Mouse (Mus musculus) erythroblast, adult 5-6 weeks (primary cell): ENCODE measurements around the gene Cpa5. TPM values are rescaled to one million over a fixed set of nuclear protein-coding genes. Genes with fewer than 3 reads are reported as not detected.

Source experiments
- ATAC-seq: replicated peaks from 2 replicates; pipeline ENCODE4 v1.8.0; 2016; ENCODE audit warnings: moderate number of reproducible peaks, mild to moderate bottlenecking, moderate TSS enrichment, inconsistent platforms; ENCODE audit not compliant: poor library complexity, low FRiP score, severe bottlenecking
- total RNA-seq, 2 experiments: library from RNA; stranded (forward) in 1 of 2; stranded (reverse) in 1 of 2; fragments of 150-400 nt in 1 of 2; fragments of 200-764, 138-1000 nt in 1 of 2; gene quantifications; 2 replicates each; pipeline versions ENCODE4 v1.2.3 to v1.2.4; 2015 to 2017; ENCODE audit warnings: low replicate concordance in 2 of 2

Gene Cpa5
- total RNA-seq, 2 experiments from 2014 or later = not detected

GRCm38 (mm10) chr6:30674714-30675280 is 64.0 kb downstream of the Cpa5 start:
- no peak for ATAC-seq

- ATAC-seq = 0 out of 2 replicates have a peak, but pooled peaks have one; percentile 37
Observed at GRCm38 (mm10) chr6:30675281-30675771, 64.5 kb downstream of the Cpa5 start.

DNA sequence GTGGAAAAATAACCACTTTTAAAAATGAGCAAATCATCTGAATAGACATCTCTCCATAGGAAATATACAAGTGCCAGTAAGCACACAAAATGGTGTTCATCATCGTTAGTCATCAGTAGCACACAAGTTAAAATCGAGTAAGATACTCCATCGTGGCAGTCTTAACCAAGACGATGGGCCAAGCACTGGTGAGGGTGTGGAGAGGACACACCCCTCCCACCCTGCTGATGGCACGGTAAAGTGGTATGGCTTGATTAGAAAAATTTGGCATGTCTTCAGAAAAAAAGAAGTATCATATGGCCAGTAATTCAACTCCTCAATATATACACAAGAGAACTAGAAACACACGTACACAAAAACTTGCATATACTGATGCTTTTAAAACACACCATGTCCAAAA is 65.7 kb downstream of the Cpa5 start:
- peak; percentile 89 for ATAC-seq

DNA sequence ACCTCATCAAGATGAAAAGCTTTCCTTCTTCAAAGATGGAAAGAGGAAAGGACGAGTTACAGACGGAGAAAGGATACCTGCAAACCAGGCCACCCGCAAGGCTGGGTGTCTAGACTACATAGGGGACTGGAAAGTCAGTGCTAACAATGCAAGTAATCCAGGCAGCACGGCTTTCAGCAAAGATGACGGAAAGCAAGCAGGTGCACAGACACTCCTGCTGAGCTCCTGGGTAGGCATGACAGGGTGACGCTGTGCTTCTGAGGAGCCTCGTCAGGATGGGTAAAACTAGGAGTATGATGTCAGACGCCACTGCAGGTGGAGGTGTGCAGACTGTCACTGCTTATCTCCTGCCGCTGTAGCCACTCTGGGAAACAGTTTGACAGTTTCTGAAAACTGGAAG is 66.8 kb downstream of the Cpa5 start:
- ATAC-seq = no peak

GRCm38 (mm10) chr6:30678482-30678881 is 67.7 kb downstream of the Cpa5 start:
- ATAC-seq = no peak

DNA sequence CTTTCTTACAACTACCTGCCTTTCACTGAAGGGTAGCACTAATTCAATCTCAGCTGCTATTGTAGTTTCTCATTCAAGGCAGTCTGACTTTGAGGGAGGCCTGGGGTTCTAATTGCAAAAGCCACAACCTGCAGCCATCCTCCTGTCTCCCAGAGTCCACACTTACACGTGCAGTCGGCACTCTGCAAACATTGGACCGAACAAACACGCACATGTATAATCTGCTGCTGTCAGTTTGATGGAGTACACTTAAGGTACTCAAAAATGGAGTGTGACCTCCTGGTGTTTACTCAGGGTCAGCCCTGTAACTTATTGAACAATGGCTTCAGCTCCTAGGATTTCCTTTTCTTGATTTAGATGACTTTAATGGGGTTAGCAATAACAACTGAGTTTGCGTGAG is 68.8 kb downstream of the Cpa5 start:
- ATAC-seq = no peak

GRCm38 (mm10) chr6:30680442-30680841 is 69.6 kb downstream of the Cpa5 start:
- no peak for ATAC-seq

Other genes starting within 250 kb of the Cpa5 start
- 6.3 and 17.7 TPM in 2 replicates for gene Zc3hc1, start 220.0 kb upstream of the Cpa5 start, total RNA-seq (2015; ENCODE audit: low replicate concordance)
- 5.5 and 12.5 TPM in 2 replicates for gene Zc3hc1, start 220.0 kb upstream of the Cpa5 start, total RNA-seq (2017; ENCODE audit: low replicate concordance)
- 7.5 and 7.7 TPM in 2 replicates for gene Klhdc10, start 209.1 kb upstream of the Cpa5 start, total RNA-seq (2015; ENCODE audit: low replicate concordance)
- 12.1 and 18.4 TPM in 2 replicates for gene Klhdc10, start 209.1 kb upstream of the Cpa5 start, total RNA-seq (2017; ENCODE audit: low replicate concordance)
- 19.4 and 22.2 TPM in 2 replicates for gene Tmem209, start 101.2 kb upstream of the Cpa5 start, total RNA-seq (2015; ENCODE audit: low replicate concordance)
- gene Tmem209, start 101.2 kb upstream of the Cpa5 start, total RNA-seq (2017; ENCODE audit: low replicate concordance) = 15.9 and 16.3 TPM in 2 replicates
- gene Ssmem1, start 101.2 kb upstream of the Cpa5 start, total RNA-seq (2015; ENCODE audit: low replicate concordance) = not detected in 2 replicates
- gene Ssmem1, start 101.2 kb upstream of the Cpa5 start, total RNA-seq (2017; ENCODE audit: low replicate concordance) = 1.3 TPM in 1 of 2 replicates, not detected in the other
- not detected in 2 replicates for gene Cpa2, start 69.4 kb upstream of the Cpa5 start, total RNA-seq (2015; ENCODE audit: low replicate concordance)
- gene Cpa2, start 69.4 kb upstream of the Cpa5 start, total RNA-seq (2017; ENCODE audit: low replicate concordance) = not detected in 2 replicates
- not detected in 2 replicates for gene Cpa4, start 42.6 kb upstream of the Cpa5 start, total RNA-seq (2015; ENCODE audit: low replicate concordance)
- not detected in 2 replicates for gene Cpa4, start 42.6 kb upstream of the Cpa5 start, total RNA-seq (2017; ENCODE audit: low replicate concordance)
- not detected in 2 replicates for gene Cpa1, start 28.2 kb downstream of the Cpa5 start, total RNA-seq (2015; ENCODE audit: low replicate concordance)
- not detected in 2 replicates for gene Cpa1, start 28.2 kb downstream of the Cpa5 start, total RNA-seq (2017; ENCODE audit: low replicate concordance)
- 3.5 and 5.0 TPM in 2 replicates for gene Cep41, start 82.7 kb downstream of the Cpa5 start, total RNA-seq (2015; ENCODE audit: low replicate concordance)
- gene Cep41, start 82.7 kb downstream of the Cpa5 start, total RNA-seq (2017; ENCODE audit: low replicate concordance) = 0.77 and 4.5 TPM in 2 replicates
- not detected in 2 replicates for gene Mest, start 112.5 kb downstream of the Cpa5 start, total RNA-seq (2015; ENCODE audit: low replicate concordance)
- not detected in 2 replicates for gene Mest, start 112.5 kb downstream of the Cpa5 start, total RNA-seq (2017; ENCODE audit: low replicate concordance)